ENCODE assay signal across 24 mouse cellular contexts in genomic region chr12:72792320-72793091, GRCm38 (mm10). TPM values are rescaled to one million over a fixed set of nuclear protein-coding genes. Genes with fewer than 3 reads are reported as not detected.
DNase-seq lines count a peak whose midpoint lies in the region; ATAC-seq and TF ChIP-seq lines count a peak whose summit lies in the region.
"Had no signal": no experiment of that assay in that cellular context is flagged by ENCODE, and none has a peak within 500 bp of the region (broad histone marks: within the 10 kb centered on the region; RNA-seq: fewer than 3 reads in every experiment).

No protein-coding gene starts in this region.

- peaks cover 3% of the 10 kb centered on the region; the same call in 1 of the 2 replicates for H3K79me2 ChIP-seq in liver, adult 2 months (ENCODE audit: control insufficient read depth, insufficient read depth, low read length)

- H3K4me2 ChIP-seq in intestine, postnatal 0 days (replicated peaks; ENCODE audit: low read depth): no peak overlapping the region
- H3K4me2 ChIP-seq in liver, embryonic 16.5 days (ENCODE audit: low read depth, low read length): peak overlapping the region; percentile 30; the same call in 1 of the 2 replicates
- H3K4me2 ChIP-seq: embryonic facial prominence, embryonic 13.5 days; forebrain, embryonic 12.5 days; heart, embryonic 15.5 days; hindbrain, embryonic 15.5 days had no signal

- no peak overlapping the region for H3K4me3 ChIP-seq in liver, adult 2 months (ENCODE audit: insufficient read depth, low read depth, low read length)
- H3K4me3 ChIP-seq in intestine, postnatal 0 days (ENCODE audit: low read depth, low read length): no peak overlapping the region
- no peak overlapping the region for H3K4me3 ChIP-seq in liver, embryonic 16.5 days (ENCODE audit: low read depth, low read length)
- no peak overlapping the region for H3K4me3 ChIP-seq in hindbrain, embryonic 10.5 days
- H3K4me3 ChIP-seq: embryonic facial prominence, embryonic 13.5 days; forebrain, embryonic 12.5 days; heart, embryonic 10.5 days; heart, embryonic 15.5 days; hindbrain, embryonic 15.5 days had no signal

- peak overlapping the region; percentile 46; the same call in 1 of the 2 replicates for H3K27ac ChIP-seq in liver, adult 2 months (replicated peaks; ENCODE audit: insufficient read depth, low read depth, low read length)
- peak overlapping the region; percentile 5; the same call in 1 of the 2 replicates for H3K27ac ChIP-seq in intestine, postnatal 0 days (ENCODE audit: low read depth, low read length)
- H3K27ac ChIP-seq in liver, embryonic 16.5 days (ENCODE audit: low read length): peak overlapping the region; percentile 41
- no peak overlapping the region for H3K27ac ChIP-seq in hindbrain, embryonic 10.5 days
- H3K27ac ChIP-seq: embryonic facial prominence, embryonic 13.5 days; forebrain, embryonic 12.5 days; heart, embryonic 10.5 days; heart, embryonic 15.5 days; hindbrain, embryonic 15.5 days had no signal

- peak; percentile 71 for ATAC-seq in frontal cortex, adult (ENCODE audit: low TSS enrichment)
- ATAC-seq in intestine, postnatal 0 days: peak; percentile 25; the same call in 1 of the 2 replicates
- ATAC-seq in liver, embryonic 16.5 days (ENCODE audit: low read depth): peak; percentile 60
- ATAC-seq: CD4-positive, CD25-positive, alpha-beta regulatory T cell, adult 4 months; forebrain, embryonic 16.5 days had no signal

- no peak for DNase-seq in frontal cortex, postnatal 36 days (ENCODE audit: low spot score in 2 of 2)
- DNase-seq in liver, adult 2 months (ENCODE audit: extremely low read depth, low read depth, low spot score): peak; percentile 82
- no peak for DNase-seq in liver
- no peak for DNase-seq in hindbrain, embryonic 10.5 days (ENCODE audit: low spot score)
- DNase-seq in frontal cortex, postnatal 10 days (ENCODE audit: low spot score in 2 of 2): no peak
- DNase-seq: adrenal gland, postnatal 14 days; B cell, adult 2 months; cerebellum, adult 11-12 months; cerebellum, adult 9-10 months; cerebellum, postnatal 36 days; gastrocnemius, postnatal 36 days; heart, adult 18-20 months; heart, postnatal 14 days had no signal

- TF ChIP-seq POLR2A in liver, adult 2 months (IDR thresholded peaks at IDR 0.05; ENCODE audit: extremely low read depth, insufficient read depth, low read length): no peak

- no peak overlapping the region for H3K9ac ChIP-seq in liver, adult 2 months (ENCODE audit: low read depth, low read length)
- no peak overlapping the region for H3K9ac ChIP-seq in intestine, postnatal 0 days (ENCODE audit: low read depth, low read length)
- H3K9ac ChIP-seq in liver, embryonic 16.5 days (ENCODE audit: low read depth, low read length): no peak overlapping the region
- H3K9ac ChIP-seq: embryonic facial prominence, embryonic 13.5 days; forebrain, embryonic 12.5 days; heart, embryonic 15.5 days; hindbrain, embryonic 15.5 days had no signal

- H3K4me1 ChIP-seq in liver, adult 2 months (ENCODE audit: control insufficient read depth, insufficient read depth, low read length): peaks cover 15% of the 10 kb centered on the region
- H3K4me1 ChIP-seq in intestine, postnatal 0 days (replicated peaks; ENCODE audit: control insufficient read depth, insufficient read depth, low read length): no peaks in the 10 kb centered on the region
- H3K4me1 ChIP-seq in liver, embryonic 16.5 days (ENCODE audit: control insufficient read depth, low read depth, low read length): peaks cover 3% of the 10 kb centered on the region; the same call in 1 of the 2 replicates
- H3K4me1 ChIP-seq in hindbrain, embryonic 10.5 days (replicated peaks): no peaks in the 10 kb centered on the region
- H3K4me1 ChIP-seq: embryonic facial prominence, embryonic 13.5 days; forebrain, embryonic 12.5 days; heart, embryonic 10.5 days had no signal

- no peaks in the 10 kb centered on the region for H3K27me3 ChIP-seq in liver, adult 2 months (ENCODE audit: control insufficient read depth, insufficient read depth, low read length)
- no peaks in the 10 kb centered on the region for H3K27me3 ChIP-seq in intestine, postnatal 0 days (replicated peaks; ENCODE audit: control insufficient read depth, insufficient read depth, low read length)
- H3K27me3 ChIP-seq in liver, embryonic 16.5 days (ENCODE audit: control insufficient read depth, insufficient read depth, low read depth, low read length): no peaks in the 10 kb centered on the region
- H3K27me3 ChIP-seq in hindbrain, embryonic 10.5 days (ENCODE audit: insufficient read depth, poor library complexity, severe bottlenecking): no peaks in the 10 kb centered on the region
- H3K27me3 ChIP-seq: embryonic facial prominence, embryonic 13.5 days; forebrain, embryonic 12.5 days; heart, embryonic 15.5 days; hindbrain, embryonic 15.5 days had no signal

- H3K36me3 ChIP-seq in liver, adult 2 months (ENCODE audit: control insufficient read depth, insufficient read depth, low read length): peaks cover 25% of the 10 kb centered on the region
- H3K36me3 ChIP-seq in intestine, postnatal 0 days (ENCODE audit: control insufficient read depth, insufficient read depth): peaks cover 33% of the 10 kb centered on the region
- peaks cover 11% of the 10 kb centered on the region for H3K36me3 ChIP-seq in liver, embryonic 16.5 days (ENCODE audit: control insufficient read depth, insufficient read depth)
- peaks cover 59% of the 10 kb centered on the region for H3K36me3 ChIP-seq in hindbrain, embryonic 10.5 days

- no peaks in the 10 kb centered on the region for H3K9me3 ChIP-seq in intestine, postnatal 0 days (ENCODE audit: control insufficient read depth)
- H3K9me3 ChIP-seq in liver, embryonic 16.5 days (replicated peaks; ENCODE audit: control insufficient read depth, low read length): no peaks in the 10 kb centered on the region
- no peaks in the 10 kb centered on the region for H3K9me3 ChIP-seq in hindbrain, embryonic 10.5 days
- H3K9me3 ChIP-seq: embryonic facial prominence, embryonic 13.5 days; forebrain, embryonic 12.5 days; G1E; heart, embryonic 10.5 days; heart, embryonic 15.5 days; hindbrain, embryonic 15.5 days had no signal

- TF ChIP-seq CTCF in liver, adult 2 months (IDR thresholded peaks at IDR 0.05; ENCODE audit: low read depth, low read length): no peak
- TF ChIP-seq CTCF in intestine, postnatal 0 days (IDR thresholded peaks at IDR 0.05; ENCODE audit: low read depth): no peak

- 36% methylated on average over 11 of the region's 11 CpGs for WGBS in liver, adult 2 months
- WGBS in intestine, postnatal 0 days: 55% methylated on average over 11 of the region's 11 CpGs
- WGBS in liver, embryonic 16.5 days (ENCODE audit: insufficient replicate concordance): 79% methylated on average over 11 of the region's 11 CpGs
- WGBS in hindbrain, embryonic 10.5 days: 93% methylated on average over 11 of the region's 11 CpGs

RNA-seq across cellular contexts. Expression of gene Ppm1a, which starts 35.3 kb away (rescaled TPM):
- total RNA-seq in liver, adult 2 months (2014; rRNA removed): 108 and 110 TPM in 2 replicates
- 55.4 and 57.8 TPM in 2 replicates for polyA plus RNA-seq in liver, adult 2 months (2012; rRNA removed)
- 73.1 and 73.8 TPM in 2 replicates for polyA plus RNA-seq in intestine, postnatal 0 days (2015; fragmentation: Nextera tagmentation; extraction: Ambion mirVana)
- 11.0 and 12.1 TPM in 2 replicates for polyA plus RNA-seq in liver, embryonic 16.5 days (2015; fragmentation: Nextera tagmentation; extraction: Ambion mirVana)
- 43.9 and 54.3 TPM in 2 replicates for polyA plus RNA-seq in hindbrain, embryonic 10.5 days (2016; fragmentation: Nextera tagmentation; extraction: Ambion mirVana)
